Mouse (Mus musculus): Measurements from ENCODE around the gene Podnl1.

The Podnl1 gene

GRCm38 (mm10) chr8:84125656-84126055 is at the start of gene Podnl1:
Podnl1 (plus strand) TSS chr8:84125989.
- no peak for DNase-seq

- no peak for DNase-seq
Observed at GRCm38 (mm10) chr8:84076412-84076811, 49.4 kb upstream of the Podnl1 start.

GRCm38 (mm10) chr8:84076849-84077248 is 48.9 kb upstream of the Podnl1 start:
- no peak for DNase-seq

GRCm38 (mm10) chr8:84079206-84079605 is 46.6 kb upstream of the Podnl1 start:
- no peak for DNase-seq

DNA sequence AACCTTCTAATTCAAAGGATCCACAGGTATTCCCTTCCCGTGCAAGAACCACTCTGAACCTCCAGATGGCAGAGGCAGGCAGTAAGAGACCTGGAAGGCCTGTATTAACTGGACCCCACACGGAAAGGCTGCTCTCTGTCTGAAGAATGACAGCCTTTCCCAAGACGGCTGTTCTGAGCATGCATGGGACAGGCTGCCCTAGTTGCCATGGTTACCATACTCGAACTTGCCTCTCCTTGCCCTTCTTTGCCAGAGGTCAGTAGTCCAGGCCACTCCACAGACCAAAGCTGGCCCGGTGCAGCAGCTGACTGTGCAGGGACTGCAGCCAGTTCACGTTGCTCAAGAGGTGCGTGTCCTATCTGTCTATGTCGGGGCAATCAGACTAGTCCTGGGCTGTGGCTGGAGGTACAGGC is 42.0 kb upstream of the Podnl1 start:
- DNase-seq, result no peak

GRCm38 (mm10) chr8:84084341-84085115 is 41.3 kb upstream of the Podnl1 start:
- DNase-seq, result no peak

DNA sequence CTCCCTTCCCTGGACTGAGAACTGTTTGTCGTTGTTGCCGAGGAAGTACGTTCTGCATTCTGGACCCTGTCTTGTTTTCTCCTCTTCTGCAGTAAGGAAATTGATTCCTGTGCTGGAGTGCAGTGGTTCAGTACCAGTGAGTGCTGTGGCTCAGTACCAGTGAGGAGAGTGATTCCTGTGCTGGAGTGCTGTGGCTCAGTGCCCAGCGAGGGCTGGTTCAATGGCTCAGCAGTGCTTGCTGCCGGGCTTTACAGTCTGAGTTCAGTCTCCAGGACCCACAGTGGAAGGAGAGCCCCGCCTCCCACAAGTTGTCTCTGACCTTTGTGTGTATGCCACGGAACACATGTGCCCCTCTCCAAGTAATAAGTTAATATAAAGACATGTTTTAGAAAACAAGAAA is 38.6 kb upstream of the Podnl1 start:
- DNase-seq, result no peak

DNA sequence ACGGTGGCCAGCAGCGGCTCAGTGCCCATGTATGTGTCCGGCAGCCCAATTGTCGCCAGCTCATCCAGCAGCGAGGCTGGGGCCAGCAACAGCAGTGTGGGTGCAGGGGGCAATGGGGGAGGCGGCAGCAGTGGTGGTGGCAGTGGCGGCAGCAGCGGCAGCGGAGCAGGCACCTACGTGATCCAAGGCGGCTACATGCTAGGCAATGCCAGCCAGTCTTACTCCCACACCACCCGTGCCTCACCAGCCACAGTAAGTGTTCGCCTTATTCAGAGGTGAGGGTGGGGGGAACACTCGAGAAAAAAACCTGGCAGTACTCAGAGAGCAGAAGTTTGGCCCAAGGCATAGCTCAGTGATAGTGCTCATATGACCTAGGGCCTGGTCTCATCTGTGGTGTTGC is 38.0 kb upstream of the Podnl1 start:
- DNase-seq, result no peak

GRCm38 (mm10) chr8:84089277-84089676 is 36.5 kb upstream of the Podnl1 start:
- no peak for DNase-seq

GRCm38 (mm10) chr8:84090585-84090984 is 35.2 kb upstream of the Podnl1 start:
- DNase-seq, result no peak

DNA sequence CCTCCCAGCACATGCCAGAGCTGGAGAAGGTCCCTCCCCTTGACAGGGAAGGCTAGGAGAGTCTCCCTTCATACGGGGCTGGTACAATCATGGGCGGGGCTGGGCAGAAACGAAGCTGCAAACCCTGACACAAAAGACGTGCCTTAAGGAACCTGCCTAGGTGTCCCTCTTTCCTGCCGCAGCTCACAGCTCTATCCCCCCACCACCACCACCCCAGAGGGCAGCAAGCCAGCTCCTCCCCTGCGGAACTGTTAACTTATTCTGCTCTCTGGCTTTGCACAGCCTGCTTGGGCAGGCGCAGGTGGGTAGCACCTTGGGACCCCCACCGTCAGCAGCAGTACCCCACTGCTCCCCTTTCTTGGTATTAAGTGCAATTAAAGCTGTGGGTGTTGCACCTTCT is 29.7 kb upstream of the Podnl1 start:
- DNase-seq, result no peak

DNA sequence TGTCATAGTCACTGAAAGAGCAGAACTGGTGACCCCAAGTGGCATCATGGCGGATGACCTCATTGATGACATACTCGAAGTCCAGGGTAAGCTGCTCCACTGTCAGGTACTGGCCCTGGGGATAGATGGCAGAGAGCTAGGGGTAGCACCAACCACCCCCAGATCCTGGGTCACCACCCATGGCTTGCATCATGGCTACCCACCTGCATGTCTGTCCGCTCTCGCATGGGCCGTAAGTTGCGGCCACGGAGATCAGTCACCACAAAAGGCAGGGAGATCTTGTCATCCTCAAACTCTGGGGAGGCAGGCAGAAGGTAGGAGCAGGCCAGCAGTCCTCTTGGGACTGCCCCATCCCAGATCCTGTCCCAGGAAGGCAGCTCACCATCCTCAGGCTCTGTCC is 27.4 kb upstream of the Podnl1 start:
- no peak for DNase-seq

DNA sequence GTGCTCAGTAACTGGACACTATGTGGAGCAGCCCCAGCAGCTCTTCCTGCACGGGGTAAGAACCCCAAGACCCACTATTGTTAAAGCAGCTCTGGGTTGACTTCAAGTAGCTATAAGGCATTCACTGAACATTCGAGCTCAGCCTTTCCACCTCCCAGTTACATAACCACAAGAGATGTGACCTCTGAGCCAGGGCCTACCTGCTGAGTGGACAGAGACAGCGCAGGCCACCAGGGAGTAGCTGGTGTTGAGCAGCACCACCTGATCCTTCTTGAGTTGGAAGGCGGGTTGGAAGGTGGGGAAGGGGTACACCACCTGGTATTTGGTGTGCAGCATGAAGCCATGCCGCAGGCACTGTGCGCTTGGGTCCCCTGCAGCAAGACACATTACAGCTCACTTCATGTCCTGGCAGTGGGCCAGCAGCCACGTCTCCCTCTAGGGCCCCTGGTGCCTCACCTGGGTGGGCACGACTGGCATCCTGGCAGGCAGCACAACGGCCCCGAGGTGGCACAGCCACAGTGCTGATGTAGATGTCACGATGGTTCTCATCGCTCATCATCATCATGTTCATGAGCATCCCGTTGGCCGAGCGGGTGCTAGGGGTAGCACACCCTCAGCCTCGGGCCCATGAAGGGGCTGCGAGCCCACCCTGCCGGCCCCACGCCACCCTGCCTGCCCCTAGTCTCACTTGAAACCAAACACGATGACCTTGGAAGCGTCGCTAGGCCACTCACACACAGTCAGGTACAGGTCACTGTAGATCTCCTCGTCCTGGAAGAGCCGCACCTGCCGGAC is 24.1 kb upstream of the Podnl1 start:
- DNase-seq, result no peak

GRCm38 (mm10) chr8:84103601-84104000 is 22.2 kb upstream of the Podnl1 start:
- DNase-seq, result no peak

DNA sequence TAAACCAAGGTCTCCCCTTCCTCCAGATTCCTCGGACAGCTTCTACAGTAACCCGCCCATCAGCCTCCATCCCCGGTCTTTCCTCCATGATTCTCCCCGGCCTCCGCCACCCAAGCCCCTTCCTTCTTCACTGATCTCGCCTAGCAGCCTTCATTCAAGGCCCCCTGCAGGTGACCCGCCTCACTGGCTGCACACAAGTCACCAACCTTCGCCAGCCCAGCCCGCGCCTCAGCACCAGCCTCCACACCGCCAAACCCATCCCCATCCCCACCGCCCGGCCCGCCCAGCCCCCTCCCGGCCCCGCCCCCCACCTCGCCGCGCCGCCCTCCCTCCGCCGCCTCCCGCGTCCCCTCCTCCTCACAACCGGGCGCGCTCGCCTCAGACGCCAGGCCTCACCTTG is 21.6 kb upstream of the Podnl1 start:
- DNase-seq, result peak; percentile 87

DNA sequence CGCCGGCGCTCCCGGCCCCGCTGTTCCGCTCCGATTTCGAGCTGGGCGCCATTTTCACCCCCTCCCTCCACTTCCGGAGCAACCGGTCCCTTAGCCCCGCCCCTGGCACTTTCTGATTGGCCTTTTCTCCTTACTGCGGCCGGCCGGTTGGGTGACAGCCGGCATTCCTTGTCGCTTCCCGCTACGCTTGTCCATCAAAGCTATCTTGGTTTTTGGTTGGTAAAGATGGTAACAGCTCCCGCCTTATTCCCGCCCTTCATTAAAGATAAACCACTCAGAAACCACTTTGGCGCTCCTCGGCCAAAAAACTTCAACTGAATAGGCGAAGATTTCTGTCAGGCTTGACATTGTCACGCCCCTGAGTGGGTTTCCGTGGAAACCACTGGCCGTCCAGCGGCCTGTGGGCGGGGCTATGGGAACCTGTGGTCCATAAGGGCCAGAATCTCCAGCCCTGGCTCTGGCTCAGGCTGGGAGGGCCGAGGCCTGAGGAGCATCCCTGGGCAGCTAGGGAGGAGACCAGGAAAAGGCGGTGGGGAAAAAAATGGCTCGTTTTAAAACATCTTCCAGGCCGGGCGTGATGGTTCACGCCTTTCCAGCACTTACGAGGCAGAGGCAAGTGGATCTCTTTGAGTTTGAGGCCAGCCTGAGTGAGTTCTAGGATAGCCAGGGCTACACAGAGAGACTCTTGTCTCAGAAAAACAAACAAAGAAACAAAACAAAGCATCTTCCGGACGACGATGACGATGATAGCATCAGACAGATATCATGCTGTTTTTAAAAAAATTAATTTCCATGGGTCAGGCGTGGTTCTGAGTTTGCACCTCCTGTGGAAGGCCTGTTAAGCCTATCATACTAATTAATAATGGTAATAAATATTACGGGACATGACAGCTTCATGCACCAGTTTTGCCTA is 20.8 kb upstream of the Podnl1 start, which contains the start of gene Dcaf15:
Gene Dcaf15 (minus strand): TSS at position 72 of the 913 bp plus-strand sequence.
- peak; percentile 98 for DNase-seq

DNA sequence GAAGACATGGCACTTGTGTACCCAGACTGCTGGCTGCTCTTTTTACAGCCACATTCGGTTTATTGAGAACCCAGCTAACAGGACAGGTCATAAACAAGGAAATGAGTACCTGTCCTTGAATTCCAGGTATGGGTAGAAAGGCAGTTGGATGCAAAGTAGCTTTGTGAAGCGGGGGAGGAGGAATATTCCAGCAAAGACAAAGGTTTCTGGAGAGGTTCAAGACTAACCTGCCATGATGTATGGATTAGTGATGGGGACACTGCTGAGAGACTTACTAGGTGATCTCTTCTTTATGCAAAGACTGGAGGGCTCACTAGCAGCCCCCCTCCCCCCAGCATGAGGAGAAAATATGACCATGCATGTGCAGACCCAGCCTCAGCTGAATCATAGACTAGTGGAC is 20.1 kb upstream of the Podnl1 start:
- no peak for DNase-seq

- DNase-seq, result no peak
Observed at GRCm38 (mm10) chr8:84106216-84107040, 19.4 kb upstream of the Podnl1 start.

DNA sequence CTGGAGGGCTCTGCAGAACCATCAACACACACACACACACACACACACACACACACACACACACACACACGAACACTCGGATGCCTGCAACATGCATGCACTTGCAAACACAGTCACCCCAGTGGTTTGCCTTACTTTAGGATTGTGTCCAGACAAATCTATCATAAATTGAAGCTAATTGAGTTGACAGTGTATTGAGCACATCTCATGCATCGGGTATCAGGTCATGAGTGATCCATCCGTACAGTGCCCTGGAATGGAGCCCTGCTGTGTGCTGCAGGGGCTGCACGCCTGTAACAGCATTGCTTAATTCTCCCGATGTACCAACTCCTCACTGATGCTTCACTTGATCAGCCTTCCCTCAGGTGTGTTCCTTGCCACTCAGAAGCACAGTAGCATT is 10.1 kb upstream of the Podnl1 start:
- no peak for DNase-seq

DNA sequence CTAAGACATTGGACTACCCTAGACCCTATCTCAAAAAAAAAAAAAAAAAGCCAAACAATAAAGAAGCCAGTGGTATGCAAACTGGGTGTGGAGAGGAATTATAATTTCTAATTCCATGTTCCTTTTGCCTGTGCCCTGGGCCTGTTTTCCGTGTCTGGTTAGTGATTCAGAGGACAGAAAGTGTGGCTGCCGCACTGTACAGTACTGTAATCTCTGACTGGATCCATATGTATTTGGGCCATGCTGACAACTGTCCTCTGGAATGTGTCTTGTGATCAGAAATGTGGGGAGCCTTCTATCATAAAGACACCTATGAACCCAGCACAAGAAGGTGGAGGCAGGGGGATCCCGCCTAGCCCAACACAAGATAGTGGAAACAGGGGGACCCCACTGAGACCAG is 3.6 kb upstream of the Podnl1 start:
- DNase-seq, result no peak

DNA sequence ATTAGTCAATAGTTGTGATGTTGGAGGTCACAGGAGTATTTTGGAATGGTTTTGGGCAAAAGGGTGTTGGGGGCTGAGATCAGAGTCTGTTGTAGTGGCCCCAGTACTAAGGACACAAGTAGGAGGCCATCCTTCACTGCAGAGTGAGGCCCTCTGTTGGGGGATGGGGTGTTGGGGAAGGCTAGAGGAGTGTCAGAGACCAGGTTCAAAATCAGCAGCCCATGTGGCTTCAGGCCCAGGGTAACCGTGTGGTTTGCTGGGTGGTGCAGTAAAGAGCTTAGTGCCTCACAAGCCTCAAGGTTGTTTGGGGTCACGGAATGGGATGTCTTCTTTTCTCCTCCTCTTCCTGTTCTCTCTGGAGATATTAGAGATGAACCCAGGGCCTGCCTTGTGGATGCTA is 953 bp downstream of the Podnl1 start:
- DNase-seq, result no peak

DNA sequence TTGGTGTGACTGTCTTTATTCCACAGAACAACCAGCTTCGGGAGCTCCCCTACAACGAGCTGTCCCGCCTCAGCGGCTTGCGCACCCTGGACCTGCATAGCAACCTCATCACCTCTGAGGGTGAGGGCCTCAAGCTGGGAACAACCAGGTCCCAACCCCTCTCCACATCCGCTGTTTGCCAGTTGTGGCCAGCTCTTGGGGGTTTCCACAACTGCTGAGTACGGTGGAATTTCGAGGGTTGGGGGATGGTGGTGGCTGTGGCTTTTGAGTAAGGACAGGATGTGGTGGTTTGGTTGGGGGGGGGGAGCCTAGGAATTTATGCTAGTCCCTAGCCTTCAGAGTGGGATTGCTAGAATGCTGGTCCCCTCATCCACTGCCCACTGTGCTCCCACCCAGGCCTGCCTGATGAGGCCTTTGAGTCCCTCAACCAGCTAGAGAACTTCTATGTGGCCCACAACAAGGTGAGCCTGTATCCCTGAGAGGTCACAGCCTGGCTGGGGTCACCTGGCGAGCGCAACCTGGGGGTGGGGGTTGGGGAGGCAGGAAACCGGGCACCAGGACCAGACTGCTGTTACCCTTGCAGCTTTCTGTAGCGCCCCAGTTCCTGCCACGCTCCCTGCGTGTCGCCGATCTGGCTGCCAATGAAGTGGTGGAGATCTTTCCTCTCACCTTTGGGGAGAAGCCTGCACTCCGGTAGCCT is 1.6 kb downstream of the Podnl1 start:
- peak; percentile 70 for DNase-seq

All from thymus, postnatal 25 days (tissue).